Mouse (Mus musculus) brain, embryonic 14.5 days (tissue): ENCODE measurements around the gene Aldh3a1. TPM values are rescaled to one million over a fixed set of nuclear protein-coding genes. Genes with fewer than 3 reads are reported as not detected.
"Not testable (repeated sequence)": the region's sequence is repeated elsewhere in the genome, so short reads cannot be mapped to it uniquely, and the experiment has no call there.

Experiments used
- DNase-seq: peaks from one replicate; pipeline ENCODE4 v3.0.0-alpha.2; 2011; ENCODE audit warnings: low read depth
- CTCF ChIP-seq: fragments of 200-500 bp; IDR thresholded peaks from 2 replicates; pipeline ENCODE4 v1.5.1; 2012; ENCODE audit warnings: inconsistent platforms, mild to moderate bottlenecking, moderate library complexity, borderline replicate concordance; ENCODE audit not compliant: insufficient read depth, insufficient read length; ENCODE audit errors: extremely low read depth
- POLR2A ChIP-seq: fragments of 200-500 bp; IDR thresholded peaks from 2 replicates; pipeline ENCODE4 v1.6.1; 2012; ENCODE audit warnings: mild to moderate bottlenecking, inconsistent platforms, borderline replicate concordance; ENCODE audit not compliant: poor library complexity, insufficient read depth, insufficient read length, severe bottlenecking; ENCODE audit errors: extremely low read depth
- polyA plus RNA-seq: library from polyadenylated mRNA; depleted of rRNA; stranded (reverse); fragments of >200 nt; gene quantifications from 2 replicates; pipeline ENCODE4 v1.2.3, GENCODE M21; 2012

The Aldh3a1 gene
- polyA plus RNA-seq, 1 experiment: 0.08 TPM

GRCm38 (mm10) chr11:61174821-61175658 is 32.3 kb upstream of the Aldh3a1 start, which contains the start of gene Usp22:
Usp22 (minus strand) TSS chr11:61175055.
- no peak for TF ChIP-seq CTCF
- peak; percentile 90 for TF ChIP-seq POLR2A
- peak; percentile 100 for DNase-seq

- peak; percentile 14 for DNase-seq
- TF ChIP-seq CTCF (no peak), POLR2A (no peak)
These were observed 31.6 kb upstream of the Aldh3a1 start for GRCm38 (mm10) chr11:61175778-61176177.

GRCm38 (mm10) chr11:61176321-61176720 is 31.0 kb upstream of the Aldh3a1 start:
- no peak for DNase-seq
- TF ChIP-seq CTCF: no peak
- no peak for TF ChIP-seq POLR2A

- DNase-seq: peak; percentile 73
- TF ChIP-seq POLR2A: no peak
These were observed 27.0 kb upstream of the Aldh3a1 start for GRCm38 (mm10) chr11:61180361-61180760.

GRCm38 (mm10) chr11:61181624-61182023 is 25.7 kb upstream of the Aldh3a1 start:
- no peak for DNase-seq
- TF ChIP-seq CTCF (no peak), POLR2A (no peak)

GRCm38 (mm10) chr11:61183820-61184219 is 23.5 kb upstream of the Aldh3a1 start:
- TF ChIP-seq CTCF (no peak), POLR2A (no peak)

GRCm38 (mm10) chr11:61190776-61191175 is 16.6 kb upstream of the Aldh3a1 start:
- TF ChIP-seq POLR2A (no peak), CTCF (no peak)
- peak; percentile 71 for DNase-seq

More at GRCm38 (mm10) chr11:61183820-61184219, 23.5 kb upstream of the Aldh3a1 start:
- DNase-seq: no peak

- DNase-seq: not testable (repeated sequence)
These were observed 15.2 kb upstream of the Aldh3a1 start for GRCm38 (mm10) chr11:61192123-61192522.

GRCm38 (mm10) chr11:61192779-61193178 is 14.6 kb upstream of the Aldh3a1 start:
- no peak for DNase-seq
- TF ChIP-seq POLR2A (no peak), CTCF (no peak)

GRCm38 (mm10) chr11:61193392-61193791 is 13.9 kb upstream of the Aldh3a1 start:
- peak; percentile 82 for DNase-seq
- peak; percentile 97 for TF ChIP-seq CTCF
- TF ChIP-seq POLR2A: no peak

- TF ChIP-seq CTCF (no peak), POLR2A (no peak)
- no peak for DNase-seq
These were observed 10.6 kb upstream of the Aldh3a1 start for GRCm38 (mm10) chr11:61196616-61197353.

- no peak for TF ChIP-seq POLR2A
- no peak for TF ChIP-seq CTCF
- DNase-seq: no peak
These were observed 9.4 kb upstream of the Aldh3a1 start for GRCm38 (mm10) chr11:61197935-61198334.

- TF ChIP-seq POLR2A: no peak
- no peak for TF ChIP-seq CTCF
- DNase-seq: no peak
These were observed 7.5 kb upstream of the Aldh3a1 start for GRCm38 (mm10) chr11:61199620-61200362.
